Mouse (Mus musculus): Measurements from ENCODE around the gene Kifc3. TPM values are rescaled to one million over a fixed set of nuclear protein-coding genes. Genes with fewer than 3 reads are reported as not detected.

Gene Kifc3
- polyA plus RNA-seq (2015; fragmentation: Nextera tagmentation; extraction: Ambion mirVana): 17.6 and 18.0 TPM in 2 replicates

DNA sequence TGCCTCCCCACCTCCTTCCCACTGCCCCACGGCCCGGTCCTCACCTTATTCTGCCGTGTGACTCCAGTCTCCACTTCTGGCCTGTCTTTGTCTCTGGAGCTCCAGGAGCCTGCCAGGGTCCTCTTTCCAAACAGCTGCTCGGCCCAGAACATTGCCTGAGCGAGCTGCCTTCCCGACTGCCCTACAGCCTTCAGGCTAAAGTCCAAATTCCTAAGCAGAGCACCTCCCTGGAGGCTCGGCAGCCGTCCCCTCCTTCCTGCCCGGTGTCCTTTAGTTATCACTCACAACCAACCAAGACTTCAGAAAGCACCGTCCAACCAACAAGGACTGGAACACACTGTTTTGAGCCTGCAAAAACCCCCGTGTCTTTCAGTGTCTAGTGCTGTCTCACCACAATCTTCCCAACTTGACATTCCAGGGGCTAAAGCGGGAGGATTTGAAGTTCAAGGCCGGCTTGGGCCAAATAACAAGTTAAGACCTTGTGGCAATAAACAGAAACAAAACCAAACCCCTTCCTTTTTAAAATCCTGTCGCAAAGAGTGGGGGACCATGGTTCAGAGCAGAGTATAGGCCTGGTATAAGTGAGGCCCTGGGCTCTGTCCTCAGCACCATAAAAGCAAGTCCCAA is at the start of gene Kifc3:
Gene Kifc3, minus strand, starts transcription at position 164 of the 627 bp plus-strand sequence.

GRCm38 (mm10) chr8:95080381-95081341 is 122.0 kb downstream of the Kifc3 start, which contains the start of gene Katnb1:
Gene Katnb1, plus strand, starts transcription at chr8:95081186.

GRCm38 (mm10) chr8:95054927-95055510 is 147.6 kb downstream of the Kifc3 start, which contains the start of gene Drc7:
Gene Drc7, plus strand, starts transcription at chr8:95055103.

Other genes with a start within 250 kb of the Kifc3 start
- 5.2 and 9.1 TPM in 2 replicates for gene Adgrg1, start 228.1 kb downstream of the Kifc3 start, polyA plus RNA-seq (2015; fragmentation: Nextera tagmentation; extraction: Ambion mirVana)
- 1.1 and 1.6 TPM in 2 replicates for gene Adgrg3, start 185.1 kb downstream of the Kifc3 start, polyA plus RNA-seq (2015; fragmentation: Nextera tagmentation; extraction: Ambion mirVana)
- gene Drc7, start 147.7 kb downstream of the Kifc3 start, polyA plus RNA-seq (2015; fragmentation: Nextera tagmentation; extraction: Ambion mirVana): not detected in 2 replicates
- 11.9 and 12.1 TPM in 2 replicates for gene Katnb1, start 121.6 kb downstream of the Kifc3 start, polyA plus RNA-seq (2015; fragmentation: Nextera tagmentation; extraction: Ambion mirVana)
- 1.7 and 1.8 TPM in 2 replicates for gene Cngb1, start 103.8 kb upstream of the Kifc3 start, polyA plus RNA-seq (2015; fragmentation: Nextera tagmentation; extraction: Ambion mirVana)
- not detected in 2 replicates for gene Tepp, start 107.8 kb upstream of the Kifc3 start, polyA plus RNA-seq (2015; fragmentation: Nextera tagmentation; extraction: Ambion mirVana)
- gene Zfp319, start 129.1 kb upstream of the Kifc3 start, polyA plus RNA-seq (2015; fragmentation: Nextera tagmentation; extraction: Ambion mirVana): 3.4 and 3.5 TPM in 2 replicates
- 17.8 and 20.9 TPM in 2 replicates for gene Usb1, start 129.5 kb upstream of the Kifc3 start, polyA plus RNA-seq (2015; fragmentation: Nextera tagmentation; extraction: Ambion mirVana)
- gene Mmp15, start 149.5 kb upstream of the Kifc3 start, polyA plus RNA-seq (2015; fragmentation: Nextera tagmentation; extraction: Ambion mirVana): 11.2 and 11.5 TPM in 2 replicates
- 54.0 and 62.0 TPM in 2 replicates for gene Cfap20, start 232.1 kb upstream of the Kifc3 start, polyA plus RNA-seq (2015; fragmentation: Nextera tagmentation; extraction: Ambion mirVana)

Measured in skeletal muscle tissue, postnatal 0 days (tissue).